9 mouse cellular contexts compared by ENCODE assay signal in genomic region chr8:11013258-11013657, GRCm38 (mm10). TPM values are rescaled to one million over a fixed set of nuclear protein-coding genes. Genes with fewer than 3 reads are reported as not detected.
DNase-seq lines count a peak whose midpoint lies in the region; ATAC-seq lines count a peak whose summit lies in the region.
"Had no signal": no experiment of that assay in that cellular context is flagged by ENCODE, and none has a peak within 500 bp of the region (broad histone marks: within the 10 kb centered on the region; RNA-seq: fewer than 3 reads in every experiment).

No protein-coding gene starts in this region.

- no peak for ATAC-seq in heart, embryonic 13.5 days (ENCODE audit: extremely low read depth, insufficient number of reproducible peaks, low FRiP score, low TSS enrichment)
- no peak for ATAC-seq in megakaryocyte-erythroid progenitor cell, adult 5-6 weeks (replicated peaks; ENCODE audit: low FRiP score, low TSS enrichment, poor library complexity, severe bottlenecking)

- H3K9me3 ChIP-seq in heart, embryonic 13.5 days = no peaks in the 10 kb centered on the region
- no peaks in the 10 kb centered on the region for H3K9me3 ChIP-seq in limb, embryonic 10.5 days (replicated peaks)
- H3K9me3 ChIP-seq: limb, embryonic 12.5 days had no signal

- 2% methylated on average over 6 of the region's 6 CpGs for WGBS in heart, embryonic 13.5 days
- WGBS in limb, embryonic 10.5 days = 7% methylated on average over 6 of the region's 6 CpGs

- H3K36me3 ChIP-seq in heart, embryonic 13.5 days = no peaks in the 10 kb centered on the region
- no peaks in the 10 kb centered on the region for H3K36me3 ChIP-seq in limb, embryonic 10.5 days
- H3K36me3 ChIP-seq: limb, embryonic 12.5 days had no signal

- peak overlapping the region; percentile 48; the same call in 1 of the 2 replicates for H3K9ac ChIP-seq in heart, embryonic 13.5 days
- H3K9ac ChIP-seq: limb, embryonic 12.5 days had no signal

- peaks cover 28% of the 10 kb centered on the region for H3K4me1 ChIP-seq in heart, embryonic 13.5 days
- peaks cover 24% of the 10 kb centered on the region for H3K4me1 ChIP-seq in limb, embryonic 10.5 days

- no peak overlapping the region for H3K4me3 ChIP-seq in heart, embryonic 13.5 days
- H3K4me3 ChIP-seq in limb, embryonic 10.5 days = no peak overlapping the region
- H3K4me3 ChIP-seq: limb, embryonic 12.5 days had no signal

- peak overlapping the region; percentile 16; the same call in 1 of the 2 replicates for H3K4me2 ChIP-seq in heart, embryonic 13.5 days
- H3K4me2 ChIP-seq: limb, embryonic 12.5 days had no signal

- no peaks in the 10 kb centered on the region for H3K27me3 ChIP-seq in heart, embryonic 13.5 days (replicated peaks)
- 0 out of 2 replicates have a peak, but pooled peaks cover 6% of the 10 kb centered on the region for H3K27me3 ChIP-seq in limb, embryonic 10.5 days (ENCODE audit: low read depth, poor library complexity, severe bottlenecking)
- H3K27me3 ChIP-seq: limb, embryonic 12.5 days had no signal

- intact Hi-C loops in heart, postnatal 25 days (cut with DNase I) = loop anchor here (2.0 to 5.0 kb wide), 2 partner anchors 438 to 576 kb away; no protein-coding TSS in a partner anchor

- DNase-seq in heart, adult 11 months = peak; percentile 92
- no peak for DNase-seq in heart, postnatal 25 days (ENCODE audit: low spot score)
- peak; percentile 41 to 54 for DNase-seq in CD8-positive naive resting alpha-beta T cell, adult 2 months (ENCODE audit: low read depth in 2 of 2, low spot score in 2 of 2)
- DNase-seq in cerebellum, postnatal 10 days = peak; percentile 82 to 83
- DNase-seq in limb, embryonic 10.5 days (ENCODE audit: low spot score) = peak; percentile 60
- peak; percentile 27 for DNase-seq in retina, postnatal 7 days (ENCODE audit: low read depth, low spot score)

- 0 out of 2 replicates have a peak overlapping the region, but pooled peaks have one; percentile 5 for H3K27ac ChIP-seq in heart, embryonic 13.5 days (replicated peaks)
- 0 out of 2 replicates have a peak overlapping the region, but pooled peaks have one; percentile 9 for H3K27ac ChIP-seq in limb, embryonic 10.5 days
- H3K27ac ChIP-seq: limb, embryonic 12.5 days had no signal

RNA-seq across cellular contexts. Expression of gene Irs2, which starts 5.0 kb away (rescaled TPM):
- total RNA-seq in heart, postnatal 25 days (2021) = 10 to 100 TPM; 10.6 to 11.3 TPM
- 3.0 and 3.2 TPM in 2 replicates for polyA plus RNA-seq in heart, embryonic 13.5 days (2015; fragmentation: Nextera tagmentation; extraction: Ambion mirVana)
- 5.8 and 9.7 TPM in 2 replicates for polyA plus RNA-seq in limb, embryonic 10.5 days (2016; fragmentation: Nextera tagmentation; extraction: Ambion mirVana)
- total RNA-seq in megakaryocyte-erythroid progenitor cell, adult 5-6 weeks (2014; fragmentation: Nextera tagmentation) = 11.8 and 12.7 TPM in 2 replicates
- total RNA-seq in megakaryocyte-erythroid progenitor cell, adult 5-6 weeks (2017) = 4.3 and 6.5 TPM in 2 replicates
